Mouse (Mus musculus) gastrocnemius, adult 18-20 months (tissue): Measurements from ENCODE around the gene Tmem259. TPM values are rescaled to one million over a fixed set of nuclear protein-coding genes. Genes with fewer than 3 reads are reported as not detected.
A peak's percentile ranks its signal among the peaks of the same experiment; 100 is the strongest.

Experiments
- DNase-seq: peaks from one replicate; pipeline ENCODE4 v3.0.0; 2021; ENCODE audit warnings: low spot score
- total RNA-seq, 2 experiments: library from RNA; stranded (reverse); gene quantifications; 2 replicates each; pipeline ENCODE4 v1.2.3; 2021

Gene Tmem259
- total RNA-seq, 2 experiments from 2014 or later: 68.7 to 84.2 TPM

DNA sequence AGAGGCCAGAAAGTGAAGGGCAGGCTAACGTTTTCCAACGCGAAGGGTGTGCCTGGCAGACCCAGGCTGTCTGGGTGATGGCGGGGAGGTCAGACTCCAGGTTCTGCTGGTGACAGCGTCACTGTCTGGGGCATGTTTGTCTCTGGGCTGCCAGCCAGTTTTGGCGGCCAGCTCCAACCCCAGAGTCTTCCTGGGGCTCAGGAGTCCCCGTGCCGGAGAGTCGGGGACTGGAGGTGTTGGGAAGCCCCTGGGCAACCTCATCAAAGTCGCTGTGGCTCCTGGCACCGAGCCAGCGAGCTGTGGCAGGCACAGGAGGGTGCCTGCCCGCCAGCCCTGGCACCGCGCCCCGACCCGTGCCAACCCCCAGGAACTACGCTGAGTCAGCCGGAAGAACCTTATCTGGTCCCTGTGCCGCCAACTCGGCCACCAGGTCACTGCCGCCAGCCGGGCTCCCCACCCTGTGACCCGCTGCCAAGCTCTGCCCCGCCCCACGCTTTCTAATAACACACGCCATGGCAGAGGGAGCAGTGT lies 47.2 kb downstream of the Tmem259 start:
- DNase-seq: peak; percentile 73

GRCm38 (mm10) chr10:79936284-79936910 lies 47.7 kb downstream of the Tmem259 start:
- DNase-seq: no peak

GRCm38 (mm10) chr10:79934794-79935569 lies 49.1 kb downstream of the Tmem259 start:
- no peak for DNase-seq

GRCm38 (mm10) chr10:79934272-79934721 lies 49.8 kb downstream of the Tmem259 start:
- DNase-seq: peak; percentile 94

- no peak for DNase-seq
These were observed 50.3 kb downstream of the Tmem259 start for GRCm38 (mm10) chr10:79933861-79934260.

GRCm38 (mm10) chr10:79933145-79933679 lies 50.9 kb downstream of the Tmem259 start:
- no peak for DNase-seq

GRCm38 (mm10) chr10:79932736-79933135 lies 51.4 kb downstream of the Tmem259 start:
- peak; percentile 68 for DNase-seq

DNA sequence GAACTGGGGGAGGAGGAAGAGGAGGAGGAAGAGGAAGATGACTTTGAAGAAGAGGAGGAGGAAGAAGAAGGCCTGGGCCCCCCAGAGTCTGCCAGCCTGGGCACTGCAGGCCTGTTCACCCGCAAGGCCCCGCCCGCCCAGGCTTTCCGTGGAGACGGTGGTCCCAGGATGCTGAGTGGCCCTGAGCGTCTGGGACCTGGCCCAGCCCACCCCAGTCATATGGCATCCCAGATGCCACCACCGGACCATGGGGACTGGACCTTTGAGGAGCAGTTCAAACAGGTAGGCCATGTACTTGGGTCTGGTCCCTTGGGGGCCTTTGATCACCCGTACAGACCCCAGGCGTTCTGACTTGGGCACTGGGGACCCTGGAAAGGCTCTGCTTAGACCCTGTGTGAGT lies 52.3 kb downstream of the Tmem259 start:
- no peak for DNase-seq

GRCm38 (mm10) chr10:79930826-79931186 lies 53.3 kb downstream of the Tmem259 start:
- DNase-seq: no peak

DNA sequence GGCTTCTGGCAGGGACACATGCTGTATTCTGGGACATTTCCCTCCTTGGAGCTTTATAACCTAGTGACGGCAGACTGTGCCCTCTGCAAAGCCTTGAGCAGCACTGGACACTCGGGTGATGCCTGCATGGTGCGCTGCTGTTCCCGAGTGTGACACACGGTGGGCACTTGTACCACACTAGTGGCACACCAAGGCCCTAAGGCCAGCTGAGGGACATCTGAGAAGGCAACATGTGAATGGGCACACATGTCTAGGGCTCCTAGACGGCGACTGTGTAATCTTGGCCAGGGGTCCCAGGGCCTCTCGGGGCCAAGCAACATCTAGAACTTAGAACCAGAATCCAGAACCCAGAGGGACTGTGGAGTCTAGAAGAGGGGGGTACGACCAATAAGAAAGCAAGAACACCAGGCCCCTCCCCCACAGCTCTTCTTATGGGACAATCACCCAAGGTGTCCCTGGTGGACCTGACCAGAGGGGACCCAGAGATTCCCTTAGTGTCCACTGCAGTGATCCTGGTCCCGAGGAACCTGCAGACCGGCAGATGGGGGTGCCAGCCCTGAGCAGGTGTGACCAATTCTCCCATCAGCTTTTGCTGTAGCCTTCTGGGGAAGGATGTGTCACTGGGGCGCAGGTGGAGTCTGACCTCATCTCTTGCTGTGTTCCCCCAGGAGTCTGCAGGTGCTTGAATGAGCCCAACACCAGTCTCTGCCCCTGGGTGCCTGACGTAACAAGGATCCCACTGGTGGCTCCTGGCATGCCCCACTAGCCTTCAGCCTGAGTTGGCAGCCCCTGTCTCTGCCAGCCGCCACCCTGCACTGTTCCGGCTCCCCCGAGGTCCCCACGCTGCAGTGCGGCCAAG lies 53.9 kb downstream of the Tmem259 start:
- no peak for DNase-seq

DNA sequence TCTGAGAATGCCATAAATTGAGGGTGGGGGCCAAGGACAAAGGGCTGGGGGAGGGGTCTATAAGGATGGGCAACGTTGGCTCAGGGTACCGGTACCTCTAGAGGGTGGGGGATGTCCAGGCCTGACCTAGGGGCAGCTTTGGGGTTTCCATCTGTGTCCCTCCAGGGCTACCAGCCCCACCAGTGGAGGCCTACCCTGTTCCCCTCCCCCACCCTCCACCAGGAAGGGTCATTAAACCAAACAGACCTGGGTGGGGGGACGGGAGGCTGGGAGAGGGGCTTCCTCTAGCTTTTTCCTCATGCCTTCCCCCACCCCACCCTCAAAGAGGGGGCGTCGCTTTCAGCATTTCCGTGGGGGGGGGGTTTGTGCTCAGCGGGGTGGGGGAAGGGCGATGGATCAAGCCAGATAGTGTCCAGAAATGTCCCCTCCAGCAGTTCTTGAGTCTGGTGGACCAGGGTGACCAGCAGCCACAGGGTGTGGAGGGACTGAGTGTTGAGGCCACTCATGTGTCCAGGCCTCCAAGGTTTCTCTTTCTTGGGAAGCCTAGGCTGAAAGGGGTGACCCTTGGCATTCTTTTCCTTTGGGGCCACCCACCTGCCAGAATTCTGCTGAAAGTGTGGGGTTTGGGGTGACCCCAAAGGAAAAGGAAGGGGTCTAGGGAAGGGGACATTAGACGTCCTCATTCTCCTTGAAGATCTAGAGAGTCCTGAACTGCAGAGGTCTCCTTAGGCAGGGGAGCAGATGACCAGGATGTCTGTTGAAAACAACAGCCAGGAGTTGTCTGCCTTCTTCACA lies 55.0 kb downstream of the Tmem259 start:
- DNase-seq: no peak

DNA sequence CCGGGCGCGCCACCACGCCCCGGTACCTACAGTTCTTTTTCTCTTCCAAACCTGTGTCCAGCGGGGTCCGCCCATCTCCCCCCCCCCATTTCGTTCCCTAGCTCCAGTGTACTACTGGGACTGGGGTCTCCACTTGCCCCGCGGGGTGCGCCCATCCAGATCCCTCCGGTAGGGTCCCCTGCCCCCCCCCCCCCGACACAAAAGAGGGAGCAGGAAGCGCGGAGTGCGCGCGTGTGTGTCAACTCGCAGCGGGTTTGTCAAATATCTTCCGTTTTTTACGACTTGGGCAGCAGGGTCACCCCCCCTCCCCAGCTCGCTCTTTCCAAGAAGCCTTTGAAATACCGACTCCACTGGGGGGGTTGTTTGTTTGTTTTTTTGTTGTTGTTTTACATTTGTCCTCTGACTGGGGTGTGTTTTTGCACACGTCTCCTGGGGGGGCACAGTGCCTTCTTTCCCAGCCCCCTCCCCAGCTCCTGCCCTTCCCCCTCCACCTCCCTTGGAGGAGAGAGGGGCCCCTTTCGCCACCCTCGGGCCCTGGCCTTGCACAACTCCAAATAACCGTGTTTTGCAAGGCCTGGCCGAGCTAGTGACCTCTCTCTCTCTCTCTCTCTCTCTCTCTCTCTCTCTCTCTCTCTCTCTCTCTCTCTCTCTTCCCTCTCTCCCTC lies 56.0 kb downstream of the Tmem259 start:
- DNase-seq: no peak

DNA sequence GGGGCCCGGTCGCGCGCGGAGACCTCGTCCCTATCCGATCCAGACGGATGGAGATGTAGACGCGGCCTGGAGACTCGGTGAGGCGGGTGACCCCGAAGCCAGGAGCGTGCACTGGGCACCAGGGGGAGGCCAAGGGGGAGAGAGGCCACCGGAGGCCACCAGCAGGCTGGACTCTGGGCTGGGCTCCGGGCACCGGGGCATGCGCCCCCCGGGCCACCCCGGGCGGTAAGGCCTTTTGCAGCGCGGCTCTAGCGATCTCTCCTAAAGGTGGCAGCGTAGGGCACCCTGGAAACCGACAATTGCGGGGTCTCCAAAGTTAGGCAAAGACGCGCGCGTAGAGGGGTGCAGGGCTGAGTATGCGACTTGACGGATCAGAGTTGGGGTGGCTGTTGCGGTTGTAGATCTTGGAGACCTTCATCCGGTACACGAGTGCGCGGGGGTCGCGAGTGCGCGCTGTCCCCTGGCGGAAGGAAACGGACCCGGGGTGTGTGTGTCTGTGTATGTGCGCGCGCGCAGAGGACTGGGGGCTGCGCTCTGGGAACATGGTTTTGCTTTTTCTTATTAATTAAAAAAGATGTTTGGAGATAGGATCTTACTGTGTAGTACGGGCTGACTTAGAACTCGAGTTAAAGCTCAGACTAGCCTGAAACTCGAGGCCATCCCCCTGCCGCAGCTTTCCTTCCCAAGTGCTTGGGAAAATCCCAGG lies 56.7 kb downstream of the Tmem259 start:
- peak; percentile 38 for DNase-seq

DNA sequence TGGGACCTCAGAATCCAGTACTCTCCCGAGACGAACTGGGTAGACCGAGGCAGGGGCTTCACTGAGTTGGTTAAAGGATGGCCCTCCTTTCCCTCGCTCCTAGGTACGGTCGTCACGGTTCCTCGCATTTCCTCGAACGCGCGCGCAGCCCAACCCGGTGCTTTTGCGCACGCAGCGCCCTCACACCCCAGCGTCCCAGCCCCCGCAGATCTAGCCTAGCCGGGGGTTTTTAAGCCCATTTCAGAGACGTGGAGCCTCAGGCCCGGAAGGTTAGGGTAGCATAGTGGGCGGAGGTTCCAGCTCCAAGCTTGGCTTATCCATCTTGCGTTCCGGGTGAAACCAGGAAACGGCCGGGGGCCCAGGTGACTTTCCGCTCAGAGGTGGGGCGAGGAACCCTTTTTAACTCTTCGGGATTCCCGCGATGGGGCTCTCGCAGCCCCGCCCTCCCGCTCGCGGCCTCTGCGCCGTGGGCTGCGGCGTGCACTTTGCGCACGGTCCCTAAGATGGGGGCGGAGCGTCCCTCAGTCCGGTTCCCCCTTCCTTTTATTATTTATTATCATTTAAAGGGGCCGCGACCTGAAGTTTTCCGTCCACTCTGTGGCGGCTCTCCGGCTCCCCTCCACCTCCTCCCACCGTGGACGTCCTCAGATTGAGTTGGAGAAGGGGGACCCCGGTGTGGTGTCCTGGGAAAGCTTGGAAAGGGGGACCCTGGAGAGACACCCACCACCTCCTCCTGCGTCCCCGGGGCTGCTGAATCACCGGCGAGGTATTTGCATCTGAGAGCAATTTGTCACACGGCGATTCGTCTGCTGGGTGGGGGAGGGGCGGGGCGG lies 57.4 kb downstream of the Tmem259 start, which contains the start of gene Arid3a:
Gene Arid3a (plus strand): TSS at position 553 of the 833 bp plus-strand sequence.
- peak; percentile 87 for DNase-seq

- no peak for DNase-seq
These were observed 58.2 kb downstream of the Tmem259 start for GRCm38 (mm10) chr10:79925785-79926490.

DNA sequence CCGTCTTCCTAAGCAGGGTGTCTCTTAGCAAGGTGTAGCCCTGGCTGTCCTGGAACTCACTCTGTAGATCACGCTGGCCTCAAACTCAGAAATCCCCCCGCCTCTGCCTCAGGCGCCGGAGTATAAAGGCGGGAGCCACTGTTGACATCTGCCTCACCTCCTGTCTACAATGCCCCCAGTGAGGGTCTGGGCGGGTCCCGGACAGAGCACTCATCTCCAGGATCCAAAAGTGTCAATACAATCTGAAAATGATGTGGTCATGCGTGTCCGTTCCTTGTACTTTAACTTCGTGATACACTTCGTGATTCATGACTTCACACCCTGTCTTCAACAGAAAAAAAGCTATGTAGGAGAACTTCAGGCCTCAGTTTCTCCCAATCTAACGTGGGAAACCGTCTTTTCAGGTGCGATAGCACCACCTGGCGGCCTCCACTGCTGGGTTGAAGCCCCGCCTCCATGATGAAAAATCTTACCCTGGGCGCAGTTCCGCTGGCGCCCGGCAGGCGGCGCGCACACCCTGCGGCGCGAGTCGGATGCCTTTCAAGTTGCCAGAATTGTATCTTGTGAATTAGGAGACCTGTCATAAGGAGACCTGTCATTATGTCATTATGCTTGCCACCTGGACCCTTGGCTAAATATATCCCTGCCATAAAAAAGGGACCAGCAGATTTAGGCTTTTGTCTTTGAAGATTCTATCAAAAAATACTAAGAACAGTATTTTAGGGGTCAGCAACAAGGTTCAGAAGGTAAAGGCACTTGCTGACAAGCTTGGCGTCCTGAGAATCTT lies 58.9 kb downstream of the Tmem259 start:
- DNase-seq: peak; percentile 95
